Mouse (Mus musculus) ZHBTc4 (cell line): Measurements from ENCODE around the gene AI854703.

Experiments used
- DNase-seq: peaks from one replicate; pipeline ENCODE4 v3.0.0-alpha.2; 2011; ENCODE audit warnings: low read depth, low spot score

The AI854703 gene

DNA sequence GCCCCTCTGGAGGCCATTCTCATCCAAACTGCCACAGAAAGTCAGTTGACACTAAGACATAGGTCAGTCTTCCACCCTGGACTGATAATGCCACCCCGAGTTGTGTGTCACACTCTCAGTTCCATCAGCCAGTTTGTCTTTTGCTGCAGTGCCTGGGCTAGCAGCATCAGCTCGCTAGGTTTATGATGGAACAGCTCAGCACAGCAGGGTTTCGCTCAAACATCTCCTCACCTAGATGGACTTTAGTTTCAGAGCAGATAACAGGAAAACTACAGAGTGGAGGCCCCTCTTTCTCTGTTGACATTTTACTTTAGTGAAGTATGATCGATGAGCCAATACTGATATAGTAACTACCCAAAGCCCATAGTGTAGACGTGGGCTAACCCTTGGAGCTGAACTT is 11.8 kb upstream of the AI854703 start:
- DNase-seq, result no peak

DNA sequence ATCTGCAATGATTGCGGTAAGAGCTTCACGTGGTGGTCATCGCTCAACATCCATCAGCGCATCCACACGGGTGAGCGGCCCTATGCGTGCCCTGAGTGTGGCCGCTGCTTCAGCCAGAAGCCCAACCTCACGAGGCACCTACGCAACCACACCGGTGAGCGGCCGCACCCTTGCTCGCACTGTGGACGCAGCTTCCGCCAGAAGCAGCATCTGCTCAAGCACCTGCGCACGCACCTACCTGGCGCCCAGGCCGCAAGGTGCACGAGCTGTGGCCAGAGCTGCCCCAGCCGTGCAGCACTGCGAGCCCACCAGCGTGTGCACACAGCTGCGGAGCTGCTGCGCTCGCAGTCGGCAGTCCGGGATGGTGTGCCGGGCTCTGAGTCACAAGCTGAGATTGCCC is 6.5 kb upstream of the AI854703 start:
- DNase-seq, result peak; percentile 73

DNA sequence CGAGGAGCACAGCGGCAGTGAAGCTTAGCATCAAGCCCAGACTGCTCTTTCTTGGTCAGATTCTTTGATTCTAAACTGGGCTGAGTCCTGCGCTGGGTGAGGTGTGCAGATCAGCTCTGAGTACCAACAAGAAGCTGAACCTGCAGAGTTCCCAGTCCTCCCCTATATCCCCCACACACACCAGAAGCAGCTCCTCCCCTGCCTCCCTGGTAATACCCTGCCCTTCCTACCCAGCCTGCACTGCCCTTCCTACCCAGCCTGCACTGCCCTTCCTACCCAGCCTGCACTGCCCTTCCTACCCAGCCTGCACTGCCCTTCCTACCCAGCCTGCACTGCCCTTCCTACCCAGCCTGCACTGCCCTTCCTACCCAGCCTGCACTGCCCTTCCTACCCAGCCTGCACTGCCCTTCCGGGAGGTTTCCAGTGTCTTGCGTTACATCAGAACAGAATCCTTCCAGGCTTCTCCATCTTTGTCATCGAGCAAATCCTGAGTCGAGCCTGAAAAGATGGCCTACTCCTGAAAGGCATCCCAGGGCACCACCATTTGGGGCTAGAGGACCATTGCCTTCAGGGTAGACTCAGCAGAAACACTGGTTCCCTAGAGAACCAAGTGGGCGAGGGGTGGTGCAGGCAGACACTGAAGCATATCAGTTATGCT is 4.2 kb upstream of the AI854703 start:
- DNase-seq, result peak; percentile 40

DNA sequence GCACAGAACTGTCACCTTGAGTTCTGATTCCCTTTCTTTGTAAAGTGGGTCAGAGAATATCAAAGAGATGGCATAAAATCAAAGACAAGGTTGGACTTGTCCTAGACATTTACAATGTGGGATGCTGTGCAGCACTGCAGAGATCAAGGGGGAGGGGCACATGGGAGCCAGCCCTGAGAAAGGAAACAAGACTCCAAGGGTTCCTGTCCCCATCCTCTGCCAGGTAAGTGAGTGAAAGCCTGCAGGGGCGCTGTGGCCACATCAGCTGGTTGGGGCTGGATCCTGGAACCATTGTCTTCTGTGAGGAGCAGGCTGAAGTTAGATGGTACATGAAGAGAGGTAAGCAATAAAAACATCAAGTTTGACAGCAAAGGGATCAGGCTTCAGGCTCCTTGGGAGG is 3.1 kb upstream of the AI854703 start:
- DNase-seq, result peak; percentile 67

DNA sequence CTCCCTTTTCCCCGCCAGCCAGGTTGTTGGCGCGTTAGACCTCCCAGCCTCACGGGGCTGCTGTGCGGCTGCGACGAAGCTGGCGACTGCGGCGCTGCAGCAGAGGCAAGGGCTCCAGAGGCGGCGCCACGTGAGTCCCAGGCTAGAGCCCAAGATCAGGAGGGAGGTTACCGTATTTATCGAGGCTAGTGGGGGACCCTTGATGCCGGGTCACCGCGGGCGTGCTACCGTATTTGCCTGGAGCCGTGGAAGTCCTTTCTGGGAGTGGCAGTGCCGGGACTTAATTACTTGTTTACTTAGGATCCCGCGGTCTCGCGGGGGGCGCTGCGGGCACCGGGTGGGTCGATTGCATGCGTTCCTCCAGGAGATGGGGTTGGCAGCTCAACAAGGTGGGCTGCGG is 420 bp downstream of the AI854703 start:
- peak; percentile 77 for DNase-seq

DNA sequence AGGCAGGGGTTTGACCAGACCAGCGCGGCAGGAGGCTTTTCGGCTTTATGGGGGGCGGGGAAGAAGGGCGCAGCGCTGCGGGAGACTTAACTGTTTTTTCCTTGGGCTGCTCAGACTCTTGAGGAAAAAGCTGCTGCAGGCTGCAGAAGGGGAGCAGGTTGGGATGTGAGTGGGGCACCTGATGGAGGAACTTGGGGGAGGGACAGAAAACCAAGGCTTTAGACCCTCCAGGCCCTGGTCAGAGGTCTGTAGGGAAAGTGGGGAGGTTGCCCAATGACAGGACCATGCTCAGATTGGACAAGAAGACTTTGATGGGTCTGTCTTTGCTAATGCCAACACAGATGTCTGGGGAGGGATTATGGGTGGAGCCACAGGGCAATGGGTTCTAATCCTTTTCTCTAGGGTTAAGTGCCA is 954 bp downstream of the AI854703 start:
- no peak for DNase-seq

DNA sequence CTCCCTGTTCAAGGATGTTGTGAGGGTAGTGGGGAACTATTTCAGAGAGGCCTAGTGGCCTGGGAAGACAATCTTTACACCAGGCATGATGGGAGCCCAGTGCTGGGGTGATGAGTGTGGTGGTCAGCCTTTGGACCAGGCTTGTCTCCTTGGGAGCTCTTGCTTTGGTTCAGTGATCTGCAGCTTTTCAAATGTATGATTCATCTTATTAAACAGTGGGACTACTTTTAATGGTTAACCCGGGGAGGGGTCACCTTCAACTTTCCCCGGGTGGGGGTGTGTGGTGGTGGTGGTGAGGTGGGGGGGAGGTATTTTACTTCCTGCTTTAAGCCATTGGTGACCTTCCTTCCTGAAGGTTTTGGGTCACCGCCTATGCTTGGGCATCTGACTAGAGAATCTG is 1.8 kb downstream of the AI854703 start:
- DNase-seq, result no peak

DNA sequence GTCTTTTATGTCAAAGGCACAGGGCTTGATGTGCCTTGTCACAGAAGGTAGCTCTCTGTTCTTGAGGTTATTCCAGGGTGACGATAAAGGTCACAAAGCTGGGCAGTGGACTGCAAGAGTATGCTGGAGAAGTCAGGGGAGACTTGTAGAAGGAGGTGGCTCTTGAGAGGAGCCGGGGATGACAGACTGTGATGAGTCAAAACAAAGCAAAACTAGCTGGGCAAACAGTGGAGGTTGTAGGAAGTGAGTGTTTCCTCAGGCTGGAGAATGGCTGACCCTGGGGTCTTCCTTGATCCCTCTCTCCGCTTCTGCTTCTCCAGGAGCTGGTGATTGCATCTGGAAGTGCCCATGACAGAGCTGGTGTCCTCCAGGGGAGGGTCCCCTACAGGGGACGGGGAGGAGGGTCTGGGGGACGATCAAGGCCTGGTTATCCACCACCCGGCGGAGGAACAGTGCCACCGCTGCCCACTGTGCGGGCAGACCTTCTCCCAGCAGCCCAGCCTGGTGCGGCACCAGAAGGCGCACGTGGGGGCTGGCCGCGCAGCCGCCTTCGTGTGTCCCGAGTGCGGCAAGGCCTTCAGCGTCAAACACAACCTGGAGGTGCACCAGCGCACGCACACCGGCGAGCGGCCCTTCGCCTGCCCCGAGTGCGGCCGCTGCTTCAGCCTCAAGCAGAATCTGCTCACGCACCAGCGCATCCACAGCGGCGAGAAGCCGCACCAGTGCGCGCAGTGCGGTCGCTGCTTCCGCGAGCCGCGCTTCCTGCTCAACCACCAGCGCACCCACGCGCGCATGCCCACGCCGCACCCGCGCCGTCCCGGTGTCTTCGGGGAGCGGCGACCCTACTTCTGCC is 2.5 kb downstream of the AI854703 start:
- peak; percentile 59 for DNase-seq

DNA sequence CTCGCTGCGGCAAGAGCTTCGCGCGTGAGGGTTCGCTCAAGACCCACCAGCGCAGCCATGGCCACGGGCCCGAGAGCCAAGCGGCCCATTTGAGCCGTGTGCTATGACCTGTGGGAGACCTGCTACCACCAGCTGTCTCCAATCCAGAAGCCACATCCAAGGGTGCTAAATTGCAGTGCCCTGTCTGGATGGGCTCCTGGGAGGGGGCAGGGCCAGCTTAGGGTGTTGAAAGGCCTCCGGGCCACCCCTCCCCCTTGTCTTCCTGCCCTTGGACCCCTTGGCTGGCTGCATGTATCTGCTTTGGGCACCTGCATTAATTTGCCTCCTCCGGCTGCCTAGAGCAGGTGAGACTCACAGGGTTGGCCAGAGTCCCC is 3.1 kb downstream of the AI854703 start:
- no peak for DNase-seq

DNA sequence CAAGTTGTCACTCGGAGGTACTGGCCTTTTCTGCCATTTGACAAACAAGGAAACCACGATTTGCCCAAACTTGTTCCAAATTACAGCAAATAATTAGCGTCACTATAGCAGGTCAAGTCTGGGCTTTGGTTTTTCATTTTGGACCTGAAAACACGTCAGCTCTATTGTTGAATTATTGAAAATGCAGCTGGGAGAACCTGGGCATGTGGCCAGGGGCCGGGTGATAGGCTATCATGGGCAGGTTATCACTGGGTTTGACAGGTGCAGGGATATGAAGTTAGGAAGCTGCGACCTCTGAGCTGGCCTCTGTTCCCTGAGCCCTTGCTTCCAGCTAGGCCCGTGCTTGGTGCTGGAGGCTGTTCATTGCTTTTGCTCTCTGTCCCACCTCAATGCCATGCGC is 4.3 kb downstream of the AI854703 start:
- no peak for DNase-seq

DNA sequence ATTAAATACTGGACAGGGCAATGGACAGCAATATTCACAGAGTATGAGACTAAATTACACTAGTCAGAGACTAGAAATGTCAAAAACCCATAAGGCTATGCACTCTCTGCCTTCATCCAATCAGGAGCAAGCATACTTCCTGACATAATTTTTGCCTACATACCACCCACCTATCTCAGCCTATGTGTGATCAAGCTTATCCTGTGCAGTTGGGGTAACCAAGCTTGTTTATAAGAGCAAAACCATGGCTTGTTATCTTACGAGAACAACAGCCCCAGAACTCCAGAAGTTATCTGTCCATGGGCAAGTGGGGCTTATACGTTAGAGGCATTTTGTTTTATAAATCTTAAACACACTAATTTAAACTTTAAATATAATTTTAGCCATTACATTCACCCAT is 8.5 kb downstream of the AI854703 start:
- DNase-seq, result no peak

DNA sequence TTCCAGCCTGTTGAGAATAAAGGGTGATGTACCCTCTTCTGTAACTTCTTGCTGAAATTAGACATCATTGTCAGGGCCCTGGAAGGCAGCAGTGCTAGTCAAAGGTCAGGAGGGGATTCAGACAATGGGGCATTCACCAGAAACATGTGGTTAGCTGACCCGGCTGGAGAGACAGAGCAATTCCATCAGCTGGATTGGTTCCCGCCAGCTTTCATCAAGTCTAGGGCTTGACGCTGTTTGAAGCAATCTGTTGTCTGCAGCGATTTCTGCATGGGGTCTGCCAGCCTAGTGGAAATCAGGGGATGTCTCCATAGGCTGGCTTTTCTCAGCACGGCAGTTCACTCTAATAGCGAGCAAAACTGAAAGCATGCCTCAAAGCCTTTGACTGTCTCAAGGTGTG is 10.0 kb downstream of the AI854703 start:
- no peak for DNase-seq

DNA sequence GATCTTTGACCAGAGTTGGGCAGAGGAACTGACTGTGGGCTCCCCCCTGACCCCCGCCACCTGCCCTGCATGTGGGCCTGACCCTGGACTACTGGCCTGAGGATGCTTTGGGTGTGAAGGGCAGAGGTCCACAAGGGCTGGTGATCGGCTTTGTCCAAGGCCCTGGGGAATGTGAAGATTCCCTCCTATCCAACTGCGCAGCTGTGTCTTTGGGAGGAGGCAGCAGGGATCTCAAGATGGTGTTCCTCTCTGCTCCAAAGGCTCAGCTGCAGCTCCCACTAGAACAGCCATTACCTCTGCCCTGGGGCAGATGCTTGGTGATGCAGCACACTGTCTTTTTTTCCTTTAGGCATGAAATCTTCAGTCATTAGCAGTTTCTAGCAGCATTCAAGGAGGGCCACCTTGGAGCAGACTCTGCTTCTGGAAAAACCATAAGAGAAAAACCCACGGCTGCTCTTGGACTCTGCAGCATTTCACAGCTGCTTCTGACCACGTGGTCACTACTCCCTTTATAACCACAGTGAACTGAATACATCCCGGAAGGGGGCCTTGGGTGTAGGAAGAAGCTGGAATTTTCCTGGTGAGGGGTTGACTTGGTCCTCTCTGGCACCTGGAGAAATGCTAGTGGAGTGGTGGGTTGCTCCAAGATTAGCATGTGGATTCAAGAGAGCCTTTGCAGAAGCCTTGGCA is 11.4 kb downstream of the AI854703 start:
- no peak for DNase-seq

DNA sequence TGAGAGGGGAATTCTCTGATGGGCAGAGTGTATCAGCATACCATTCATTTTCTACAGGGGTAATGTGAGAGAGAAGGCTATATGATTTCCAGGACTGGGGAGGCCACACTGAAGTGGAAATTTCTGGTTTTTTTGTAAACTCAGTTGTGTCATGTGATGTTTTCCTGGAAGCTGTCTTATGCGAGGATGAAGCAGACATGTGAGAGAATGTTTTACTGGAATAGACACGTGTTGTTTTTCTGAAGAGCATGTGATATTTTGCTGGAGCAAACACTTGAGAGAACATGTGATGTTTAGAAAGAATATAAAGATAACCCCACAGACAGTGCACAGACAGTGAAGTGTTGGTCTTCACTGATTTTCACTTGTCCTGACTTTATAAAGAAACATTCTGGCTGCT is 12.0 kb downstream of the AI854703 start:
- no peak for DNase-seq

DNA sequence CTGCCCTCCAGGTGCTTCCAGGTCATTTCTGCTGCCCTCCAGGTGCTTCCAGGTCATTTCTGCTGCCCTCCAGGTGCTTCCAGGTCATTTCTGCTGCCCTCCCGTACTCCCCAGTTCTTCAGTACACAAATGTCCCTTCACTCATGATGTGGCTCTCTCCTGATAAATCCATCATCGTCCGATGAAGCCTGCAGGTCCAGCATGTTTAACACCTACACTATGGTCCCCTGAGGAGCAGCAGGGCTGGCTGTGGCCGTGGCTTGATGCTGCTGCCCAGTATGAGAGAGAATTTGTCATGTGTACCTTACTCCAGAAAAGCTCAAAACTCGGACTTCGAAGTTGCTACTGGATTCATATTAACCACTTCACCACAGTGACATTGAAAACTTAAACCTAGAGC is 14.8 kb downstream of the AI854703 start:
- DNase-seq, result no peak

DNA sequence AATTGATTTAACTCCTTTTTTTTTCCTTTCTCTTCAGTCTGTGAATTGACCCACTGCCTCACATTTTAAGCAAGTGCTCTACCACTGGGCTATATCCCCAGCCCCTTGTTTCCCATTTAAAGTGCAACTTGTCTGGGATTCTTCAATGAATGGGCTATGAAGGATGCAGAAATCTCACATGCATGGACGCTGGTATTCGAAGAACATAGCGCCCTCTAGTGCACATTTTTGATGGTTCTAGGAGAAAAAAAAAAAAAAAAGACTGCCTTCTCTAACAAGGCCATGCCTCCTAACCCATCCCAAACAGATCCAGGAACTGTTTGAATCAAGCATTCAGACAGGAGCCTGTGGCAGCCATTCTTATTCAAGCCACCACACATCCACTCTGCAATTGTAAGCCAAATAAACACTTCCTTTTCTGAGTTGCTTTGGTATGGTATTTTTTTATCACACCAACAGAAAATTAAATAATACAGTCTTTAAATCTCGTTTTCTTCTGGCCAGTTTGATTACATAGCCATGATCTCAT is 16.3 kb downstream of the AI854703 start:
- DNase-seq, result peak; percentile 85

DNA sequence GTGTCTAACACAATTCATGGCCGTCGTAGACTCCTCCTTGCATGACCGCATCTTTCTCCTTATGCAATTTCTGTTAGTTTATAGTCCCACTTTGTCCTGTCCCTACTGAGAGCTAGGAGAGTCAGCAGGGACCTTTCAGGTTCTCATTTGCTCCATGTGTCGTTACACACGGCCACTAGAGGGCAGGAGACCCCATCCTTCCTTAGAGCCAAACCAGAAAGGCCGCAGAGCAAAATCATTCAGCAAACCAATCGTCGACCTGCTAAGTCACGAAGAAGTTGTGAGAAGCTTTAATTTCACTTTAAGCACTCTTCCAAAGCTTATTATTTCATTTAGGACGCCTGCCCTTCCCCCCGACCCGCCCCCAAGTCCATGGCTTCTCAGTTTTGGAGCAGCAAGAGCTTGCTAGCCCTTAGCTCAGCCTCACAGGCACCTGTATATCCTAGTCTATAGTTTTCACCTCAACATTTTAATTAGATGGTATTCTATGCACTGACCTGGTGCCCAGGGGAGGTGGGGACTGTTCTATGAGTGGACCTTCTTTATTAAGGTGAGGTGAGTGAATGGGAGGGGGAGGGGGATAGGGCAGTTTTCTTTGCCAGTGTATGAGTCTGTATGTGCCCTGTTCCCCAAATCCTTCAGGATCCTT is 19.2 kb downstream of the AI854703 start:
- peak; percentile 77 for DNase-seq

DNA sequence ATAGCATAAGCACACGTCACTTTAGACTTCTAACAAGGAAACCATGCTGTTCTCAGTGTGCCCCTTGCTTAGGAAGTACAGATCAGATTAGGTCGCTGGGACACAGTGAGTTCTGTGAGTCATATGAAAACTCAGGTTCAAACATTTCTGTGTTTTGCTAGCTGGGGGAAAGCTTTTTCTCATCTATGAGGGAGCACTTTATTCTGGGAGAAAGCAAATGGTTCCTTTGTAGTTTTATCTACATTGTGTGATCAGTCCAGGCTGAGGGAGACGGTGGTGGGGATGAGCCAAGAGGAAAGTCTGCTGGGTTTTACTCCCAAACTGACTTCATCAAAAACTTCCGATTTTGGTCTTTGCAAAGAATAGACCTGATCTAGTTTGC is 19.7 kb downstream of the AI854703 start:
- no peak for DNase-seq

DNA sequence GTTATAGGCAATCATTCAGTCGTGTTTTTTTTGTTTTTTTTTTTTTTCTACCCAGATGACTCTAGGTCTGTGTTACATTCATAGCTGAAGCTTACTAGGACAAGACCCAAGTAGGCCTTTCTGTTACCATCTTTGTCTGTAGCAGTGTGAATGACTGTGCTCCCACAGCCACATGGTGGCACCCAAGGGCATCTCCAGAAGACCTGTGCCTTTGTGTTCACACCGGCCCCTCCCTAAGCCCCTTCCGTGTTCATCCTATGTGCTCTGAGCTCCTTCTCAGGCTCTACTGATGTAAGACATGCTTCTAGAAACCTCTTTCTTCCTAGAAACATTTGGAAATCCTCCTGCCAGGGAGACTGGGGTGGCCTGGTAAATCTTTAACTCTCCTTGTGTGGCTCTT is 20.4 kb downstream of the AI854703 start, which contains the start of gene Gimap8:
TSS of gene Gimap8 (plus strand) at position 240 of the 400 bp plus-strand sequence.
- DNase-seq, result peak; percentile 62

DNA sequence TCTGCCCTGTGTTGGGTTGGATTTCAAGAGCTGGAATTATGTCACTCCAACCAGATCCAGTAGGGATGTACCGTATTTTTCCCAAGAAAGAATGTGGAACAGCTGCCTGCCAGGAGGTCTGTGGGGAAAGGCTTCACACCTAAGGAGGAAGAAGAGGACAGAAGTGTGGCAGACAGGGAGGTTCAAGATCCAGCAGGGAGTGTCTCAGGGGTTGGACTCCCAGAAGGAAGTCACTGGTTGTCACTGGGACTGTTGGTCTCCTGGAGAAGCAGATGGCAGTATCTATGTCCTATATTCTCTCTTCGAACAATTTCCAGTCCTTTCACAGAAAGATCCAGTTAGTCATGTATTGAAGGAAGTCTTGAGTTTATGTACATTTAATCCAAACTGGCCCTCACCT is 21.0 kb downstream of the AI854703 start:
- no peak for DNase-seq

DNA sequence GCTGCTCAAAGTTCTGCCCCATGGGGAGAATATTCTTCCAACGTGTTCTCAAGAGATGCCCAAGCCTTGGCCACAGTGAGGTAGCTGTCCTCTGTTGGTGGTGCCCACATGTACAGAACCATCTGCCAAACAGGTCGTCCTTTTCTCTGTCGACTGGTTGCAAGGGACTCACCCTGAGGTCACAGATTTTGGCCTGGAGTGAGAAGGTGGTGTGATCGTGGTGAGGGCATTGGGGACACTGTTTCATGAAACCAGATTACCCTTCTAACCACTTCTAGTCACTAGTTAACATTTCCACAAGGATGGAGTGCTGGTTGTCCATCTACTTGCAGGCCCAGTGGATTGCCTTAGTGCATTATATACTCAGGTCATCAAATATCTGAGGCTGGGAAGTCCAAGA is 22.2 kb downstream of the AI854703 start:
- no peak for DNase-seq

DNA sequence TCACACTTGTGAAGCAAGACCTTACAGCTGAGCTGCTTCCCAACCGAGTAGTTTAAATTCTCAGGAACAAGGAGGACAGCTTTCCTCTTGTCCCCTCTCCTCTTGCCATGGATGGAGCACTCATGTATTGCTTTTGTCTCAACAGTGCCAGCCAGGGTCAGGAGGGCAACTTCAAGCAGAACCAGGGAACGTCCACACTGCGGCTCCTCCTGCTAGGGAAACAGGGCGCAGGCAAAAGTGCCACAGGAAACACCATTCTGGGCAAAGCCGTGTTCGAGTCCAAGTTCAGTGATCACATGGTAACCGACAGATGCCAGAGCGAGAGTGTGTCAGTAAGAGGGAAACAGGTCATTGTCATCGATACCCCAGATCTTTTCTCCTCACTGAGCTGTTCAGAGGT is 23.5 kb downstream of the AI854703 start:
- no peak for DNase-seq
